Comparison of ENCODE assay signal across 8 mouse cellular contexts in the genomic region with DNA sequence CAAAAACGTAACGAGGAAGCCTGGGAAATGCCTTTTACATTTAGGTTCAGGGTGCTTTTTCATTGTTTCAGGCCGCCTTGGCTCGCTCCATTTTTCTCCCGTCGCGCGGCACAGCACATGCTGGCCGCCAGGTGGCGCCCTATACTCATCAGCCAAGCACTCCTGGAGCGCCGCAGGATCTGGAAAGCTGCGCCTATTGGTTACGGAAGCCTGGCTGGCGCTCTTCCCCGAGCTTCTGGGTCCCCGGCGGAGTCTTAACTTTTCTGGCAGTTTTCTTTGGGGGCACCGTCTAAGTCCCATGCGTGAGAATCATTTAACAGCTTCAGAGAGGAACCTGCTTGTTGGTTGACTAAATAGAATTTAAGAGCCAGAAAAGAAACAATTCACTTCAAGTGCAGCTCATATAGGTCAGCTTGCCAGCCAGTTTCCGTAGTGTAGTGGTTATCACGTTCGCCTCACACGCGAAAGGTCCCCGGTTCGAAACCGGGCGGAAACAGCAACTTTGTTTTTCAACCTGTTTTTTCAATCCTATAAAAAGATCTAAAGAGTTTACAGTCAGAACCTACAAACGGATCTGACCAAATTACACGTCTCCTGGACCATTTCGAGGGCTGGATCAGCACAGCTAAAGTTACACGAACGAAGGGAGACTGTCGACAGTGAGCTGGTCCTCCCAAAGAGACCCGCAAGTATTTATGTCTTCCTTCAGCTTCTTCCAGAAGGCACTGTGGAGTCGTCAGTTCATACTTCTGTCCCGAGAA. TPM values are rescaled to one million over a fixed set of nuclear protein-coding genes. Genes with fewer than 3 reads are reported as not detected.
DNase-seq lines count a peak whose midpoint lies in the region; ATAC-seq lines count a peak whose summit lies in the region.

No protein-coding gene starts in this region.

- under 1% methylated on average over 38 of the region's 38 CpGs for WGBS in heart, embryonic 12.5 days
- under 1% methylated on average over 38 of the region's 38 CpGs for WGBS in kidney, embryonic 16.5 days

- no peaks in the 10 kb centered on the region for H3K27me3 ChIP-seq in erythroblast, embryonic 14.5 days (ENCODE audit: control insufficient read depth)
- no peaks in the 10 kb centered on the region for H3K27me3 ChIP-seq in heart, embryonic 12.5 days (replicated peaks)
- no peaks in the 10 kb centered on the region for H3K27me3 ChIP-seq in kidney, embryonic 16.5 days (ENCODE audit: insufficient read depth, low read length)

- DNase-seq in CD4-positive helper T cell, adult 2 months (ENCODE audit: low read depth, low spot score), result peak; percentile 94
- peak; percentile 88 for DNase-seq in brain, embryonic 18.5 days (ENCODE audit: low read depth, low spot score)
- DNase-seq in liver, result peak; percentile 94
- DNase-seq in monocyte, adult 2 months (ENCODE audit: low read depth in 1 of 2, low spot score in 2 of 2), result peak; percentile 82 to 92
- peak; percentile 81 to 86 for DNase-seq in spleen, postnatal 14 days (ENCODE audit: low spot score in 2 of 2)

- peaks cover 55% of the 10 kb centered on the region for H3K4me1 ChIP-seq in erythroblast, embryonic 14.5 days (ENCODE audit: control insufficient read depth)
- H3K4me1 ChIP-seq in heart, embryonic 12.5 days (replicated peaks), result peaks cover 3% of the 10 kb centered on the region; the same call in 1 of the 2 replicates
- peaks cover 14% of the 10 kb centered on the region for H3K4me1 ChIP-seq in kidney, embryonic 16.5 days (ENCODE audit: insufficient read depth, low read length)

- peak; percentile 89 for ATAC-seq in heart, embryonic 12.5 days (ENCODE audit: insufficient number of reproducible peaks, low FRiP score)
- peak; percentile 88 for ATAC-seq in kidney, embryonic 16.5 days (ENCODE audit: low FRiP score, low TSS enrichment)

- H3K9me3 ChIP-seq in erythroblast, embryonic 14.5 days (ENCODE audit: control insufficient read depth, low read length), result no peaks in the 10 kb centered on the region
- H3K9me3 ChIP-seq in heart, embryonic 12.5 days (replicated peaks), result no peaks in the 10 kb centered on the region
- no peaks in the 10 kb centered on the region for H3K9me3 ChIP-seq in kidney, embryonic 16.5 days (ENCODE audit: low read length)

- no peaks in the 10 kb centered on the region for H3K36me3 ChIP-seq in erythroblast, embryonic 14.5 days (ENCODE audit: control insufficient read depth)
- H3K36me3 ChIP-seq in heart, embryonic 12.5 days, result no peaks in the 10 kb centered on the region
- H3K36me3 ChIP-seq in kidney, embryonic 16.5 days (ENCODE audit: insufficient read depth, low read length), result no peaks in the 10 kb centered on the region

- peak overlapping the region; percentile 74 for H3K4me2 ChIP-seq in heart, embryonic 12.5 days
- H3K4me2 ChIP-seq in kidney, embryonic 16.5 days (replicated peaks; ENCODE audit: low read depth, low read length), result peak overlapping the region; percentile 63

- H3K9ac ChIP-seq in heart, embryonic 12.5 days, result peak overlapping the region; percentile 71
- peak overlapping the region; percentile 70 for H3K9ac ChIP-seq in kidney, embryonic 16.5 days (replicated peaks; ENCODE audit: low read length)

- peak overlapping the region; percentile 77 for H3K4me3 ChIP-seq in erythroblast, embryonic 14.5 days (replicated peaks)
- peak overlapping the region; percentile 65 for H3K4me3 ChIP-seq in heart, embryonic 12.5 days
- peak overlapping the region; percentile 69 for H3K4me3 ChIP-seq in kidney, embryonic 16.5 days (ENCODE audit: low read length)

- H3K27ac ChIP-seq in heart, embryonic 12.5 days (ENCODE audit: poor library complexity, severe bottlenecking), result peak overlapping the region; percentile 73
- peak overlapping the region; percentile 84 for H3K27ac ChIP-seq in kidney, embryonic 16.5 days (ENCODE audit: low read length)

RNA-seq across cellular contexts. Expression of gene Cfap126, which starts 2.5 kb away (rescaled TPM):
- polyA plus RNA-seq in erythroblast, embryonic 14.5 days (2012), result 0.37 and 0.64 TPM in 2 replicates
- polyA plus RNA-seq in heart, embryonic 12.5 days (2016; fragmentation: Nextera tagmentation; extraction: Ambion mirVana), result 2.9 and 3.5 TPM in 2 replicates
- 2.9 and 3.0 TPM in 2 replicates for polyA plus RNA-seq in kidney, embryonic 16.5 days (2015; fragmentation: Nextera tagmentation; extraction: Ambion mirVana)

RNA-seq across cellular contexts. Expression of gene Sdhc, which starts 39.2 kb away (rescaled TPM):
- 4.9 and 7.2 TPM in 2 replicates for polyA plus RNA-seq in erythroblast, embryonic 14.5 days (2012)
- polyA plus RNA-seq in heart, embryonic 12.5 days (2016; fragmentation: Nextera tagmentation; extraction: Ambion mirVana), result 420 and 425 TPM in 2 replicates
- 340 TPM in 2 replicates for polyA plus RNA-seq in kidney, embryonic 16.5 days (2015; fragmentation: Nextera tagmentation; extraction: Ambion mirVana)

RNA-seq across cellular contexts. Expression of gene Mpz, which starts 39.3 kb away (rescaled TPM):
- not detected in 2 replicates for polyA plus RNA-seq in erythroblast, embryonic 14.5 days (2012)
- polyA plus RNA-seq in heart, embryonic 12.5 days (2016; fragmentation: Nextera tagmentation; extraction: Ambion mirVana), result 0.11 and 0.15 TPM in 2 replicates
- polyA plus RNA-seq in kidney, embryonic 16.5 days (2015; fragmentation: Nextera tagmentation; extraction: Ambion mirVana), result 0.57 and 0.68 TPM in 2 replicates

RNA-seq across cellular contexts. Expression of gene Fcgr3, which starts 46.5 kb away (rescaled TPM):
- polyA plus RNA-seq in erythroblast, embryonic 14.5 days (2012), result 0.06 TPM in 1 of 2 replicates, not detected in the other
- polyA plus RNA-seq in heart, embryonic 12.5 days (2016; fragmentation: Nextera tagmentation; extraction: Ambion mirVana), result 3.8 and 4.5 TPM in 2 replicates
- 8.8 and 9.0 TPM in 2 replicates for polyA plus RNA-seq in kidney, embryonic 16.5 days (2015; fragmentation: Nextera tagmentation; extraction: Ambion mirVana)

Comparison
In these comparisons a context has a peak if more than half of its experiments do, and no peak if none do; other contexts are left out.
1. Peak in every context shown above with its lines: DNase-seq, ATAC-seq, H3K4me3 ChIP-seq and H3K27ac ChIP-seq.
2. RNA of gene Sdhc, which starts 39.2 kb away (polyA plus RNA-seq): 420 to 425 TPM in heart, embryonic 12.5 days and 340 TPM in kidney, embryonic 16.5 days; 4.9 to 7.2 TPM in erythroblast, embryonic 14.5 days; every median in the first group is over 10 times any median in the second.